Mouse (Mus musculus) kidney, adult 2 months (tissue): Measurements from ENCODE around the gene Zmiz1.

Experiments used
- CTCF ChIP-seq: fragments of 200-500 bp; conservative IDR thresholded peaks from 2 replicates; pipeline ENCODE4 v1.5.1; 2011; ENCODE audit warnings: low read depth, mild to moderate bottlenecking, control low read depth, low read length, moderate library complexity, mixed read lengths; ENCODE audit not compliant: insufficient read depth, insufficient read length
- POLR2A ChIP-seq: fragments of 200-500 bp; IDR thresholded peaks from one replicate; pipeline ENCODE4 v1.6.1; 2011; ENCODE audit warnings: low read depth, low read length, control low read depth

GRCm38 (mm10) chr14:25496116-25496515 is 37.1 kb downstream of the Zmiz1 start:
- TF ChIP-seq CTCF (0 out of 2 replicates have a peak, but pooled peaks have one; percentile 8), POLR2A (no peak)
